Mouse (Mus musculus) erythroblast, embryonic 14.5 days (primary cell): Measurements from ENCODE around the gene Fnip1. TPM values are rescaled to one million over a fixed set of nuclear protein-coding genes. Genes with fewer than 3 reads are reported as not detected.

Experiments used
- H3K27me3 ChIP-seq: 2 replicates; pipeline ENCODE4 v1.6.1; 2012; ENCODE audit warnings: inconsistent platforms; ENCODE audit not compliant: control insufficient read depth
- H3K36me3 ChIP-seq: 2 replicates; pipeline ENCODE4 v1.6.1; 2012; ENCODE audit warnings: mild to moderate bottlenecking, inconsistent platforms; ENCODE audit not compliant: control insufficient read depth
- H3K4me1 ChIP-seq: 2 replicates; pipeline ENCODE4 v1.6.1; 2012; ENCODE audit warnings: inconsistent platforms; ENCODE audit not compliant: control insufficient read depth
- H3K4me3 ChIP-seq: replicated peaks from 2 replicates; pipeline ENCODE3; 2012; ENCODE audit warnings: moderate library complexity, mild to moderate bottlenecking, inconsistent platforms
- H3K9me3 ChIP-seq: 2 replicates; pipeline ENCODE4 v1.6.1; 2012; ENCODE audit warnings: low read length, inconsistent platforms, mixed read lengths; ENCODE audit not compliant: control insufficient read depth
- GATA1 ChIP-seq: IDR thresholded peaks from 2 replicates; pipeline ENCODE4 v1.6.1; 2012; ENCODE audit warnings: low read length, inconsistent platforms, mixed read lengths
- TAL1 ChIP-seq: IDR thresholded peaks from 3 replicates; pipeline ENCODE4 v1.6.1; 2012; ENCODE audit warnings: low read length, inconsistent platforms, mixed read lengths
- polyA plus RNA-seq: library from polyadenylated mRNA; stranded (reverse); fragments of >175 nt; gene quantifications from 2 replicates; pipeline ENCODE4 v1.2.3, GENCODE M21; 2012

Gene Fnip1
- polyA plus RNA-seq, 1 experiment, result 0.03 TPM

DNA sequence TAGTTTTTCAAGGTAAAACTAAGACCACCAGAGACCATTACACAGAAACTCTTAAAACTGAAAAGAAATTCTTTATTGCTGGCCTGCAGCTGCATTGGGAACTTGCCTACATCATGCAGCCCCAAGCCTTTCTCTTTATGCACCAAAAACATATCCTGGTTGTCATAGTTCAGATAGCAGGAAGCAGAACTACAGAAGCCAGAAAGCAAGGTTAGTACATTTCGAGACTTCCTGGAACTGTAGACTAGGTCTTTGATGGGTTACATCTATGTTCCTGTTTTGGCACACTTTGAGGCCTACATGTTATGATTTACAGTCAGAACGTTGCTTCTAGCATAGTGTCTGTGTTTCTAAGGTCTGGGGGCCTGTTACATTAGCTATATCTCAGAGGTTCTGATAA lies 95.8 kb downstream of the Fnip1 start:
- no peak for TF ChIP-seq TAL1
- TF ChIP-seq GATA1, result no peak
- H3K36me3 ChIP-seq, result peaks cover 24% of the 10 kb centered on the region
- no peaks in the 10 kb centered on the region for H3K27me3 ChIP-seq
- no peaks in the 10 kb centered on the region for H3K9me3 ChIP-seq
- H3K4me1 ChIP-seq, result peaks cover 44% of the 10 kb centered on the region
- H3K4me3 ChIP-seq, result no peak overlapping the region

- Histone ChIP-seq H3K4me3 (no peak overlapping the region), H3K36me3 (peaks cover 21% of the 10 kb centered on the region), H3K4me1 (peaks cover 48% of the 10 kb centered on the region), H3K27me3 (no peaks in the 10 kb centered on the region), H3K9me3 (no peaks in the 10 kb centered on the region)
- TF ChIP-seq GATA1 (no peak), TAL1 (no peak)
These were observed 96.9 kb downstream of the Fnip1 start for GRCm38 (mm10) chr11:54534871-54535270.

DNA sequence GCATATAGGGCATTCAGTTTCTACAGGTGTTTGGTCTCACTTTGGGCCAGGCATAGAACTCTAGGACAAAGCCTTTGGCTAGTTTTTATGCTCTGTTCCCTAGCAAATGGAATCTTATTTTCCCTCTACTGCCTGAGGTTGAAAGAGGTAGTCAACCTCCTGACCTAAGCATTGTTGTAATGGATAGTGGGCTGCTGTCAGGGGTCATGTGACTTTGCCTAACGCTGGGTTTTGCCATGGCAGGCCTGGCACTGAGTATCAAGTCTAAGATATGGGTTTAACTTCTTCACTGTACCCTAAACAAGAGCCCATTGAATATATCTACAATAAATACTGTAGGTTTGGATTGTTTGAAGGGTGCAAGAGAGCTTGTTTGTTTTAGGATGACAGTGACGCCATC lies 101.0 kb downstream of the Fnip1 start:
- Histone ChIP-seq H3K27me3 (no peaks in the 10 kb centered on the region), H3K36me3 (peaks cover 6% of the 10 kb centered on the region), H3K4me1 (peaks cover 66% of the 10 kb centered on the region), H3K4me3 (no peak overlapping the region), H3K9me3 (no peaks in the 10 kb centered on the region)
- TF ChIP-seq GATA1, result no peak
- no peak for TF ChIP-seq TAL1

- Histone ChIP-seq H3K36me3 (peaks cover 8% of the 10 kb centered on the region), H3K4me3 (no peak overlapping the region), H3K9me3 (no peaks in the 10 kb centered on the region), H3K4me1 (peaks cover 71% of the 10 kb centered on the region), H3K27me3 (no peaks in the 10 kb centered on the region)
- TF ChIP-seq TAL1 (no peak), GATA1 (no peak)
These were observed 101.5 kb downstream of the Fnip1 start for GRCm38 (mm10) chr11:54539486-54539885.

DNA sequence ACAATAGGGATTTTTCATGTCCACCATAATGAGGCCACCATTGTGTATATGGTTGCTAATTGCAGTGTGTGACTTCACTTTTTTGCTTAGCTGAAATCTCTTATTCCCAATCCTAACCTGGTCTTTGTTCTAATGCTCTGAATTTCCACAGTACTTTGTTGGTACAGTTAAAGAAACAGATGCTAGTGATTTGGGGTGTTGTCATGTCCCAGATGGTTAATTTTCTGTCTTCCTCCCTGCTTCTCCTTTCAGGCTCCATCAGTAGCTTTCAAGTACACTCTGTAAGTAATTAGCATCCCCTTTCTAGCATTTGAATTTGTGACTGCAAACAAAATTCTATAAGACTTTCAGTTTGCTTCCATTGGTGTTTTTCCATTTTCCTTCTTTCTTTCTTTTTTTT lies 102.3 kb downstream of the Fnip1 start:
- peaks cover 68% of the 10 kb centered on the region for H3K4me1 ChIP-seq
- no peaks in the 10 kb centered on the region for H3K27me3 ChIP-seq

DNA sequence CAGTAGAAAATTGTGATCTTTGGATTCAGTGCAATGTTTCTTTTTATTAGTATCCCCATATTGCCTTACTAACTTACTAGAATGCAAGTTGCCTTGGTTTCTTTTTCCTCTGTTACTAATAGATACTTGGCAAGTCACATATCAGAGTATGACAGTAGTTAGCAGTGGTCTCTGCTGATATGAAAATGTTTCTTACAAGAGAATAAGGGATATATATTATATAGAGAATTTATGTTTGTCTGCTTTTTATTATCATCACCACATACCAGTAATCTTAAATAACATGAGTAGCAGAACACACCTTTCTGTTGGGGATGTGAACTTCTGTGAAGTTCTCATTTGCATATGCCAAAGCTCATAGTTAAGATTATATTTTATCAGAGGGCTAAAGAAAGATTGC lies 104.4 kb downstream of the Fnip1 start:
- Histone ChIP-seq H3K9me3 (no peaks in the 10 kb centered on the region), H3K36me3 (peaks cover 18% of the 10 kb centered on the region), H3K27me3 (no peaks in the 10 kb centered on the region), H3K4me3 (no peak overlapping the region), H3K4me1 (peaks cover 57% of the 10 kb centered on the region)
- TF ChIP-seq TAL1 (no peak), GATA1 (no peak)

More for the DNA sequence above, 102.3 kb downstream of the Fnip1 start:
- H3K36me3 ChIP-seq, result peaks cover 10% of the 10 kb centered on the region
- TF ChIP-seq GATA1 (no peak), TAL1 (no peak)
- H3K9me3 ChIP-seq, result no peaks in the 10 kb centered on the region
- no peak overlapping the region for H3K4me3 ChIP-seq

DNA sequence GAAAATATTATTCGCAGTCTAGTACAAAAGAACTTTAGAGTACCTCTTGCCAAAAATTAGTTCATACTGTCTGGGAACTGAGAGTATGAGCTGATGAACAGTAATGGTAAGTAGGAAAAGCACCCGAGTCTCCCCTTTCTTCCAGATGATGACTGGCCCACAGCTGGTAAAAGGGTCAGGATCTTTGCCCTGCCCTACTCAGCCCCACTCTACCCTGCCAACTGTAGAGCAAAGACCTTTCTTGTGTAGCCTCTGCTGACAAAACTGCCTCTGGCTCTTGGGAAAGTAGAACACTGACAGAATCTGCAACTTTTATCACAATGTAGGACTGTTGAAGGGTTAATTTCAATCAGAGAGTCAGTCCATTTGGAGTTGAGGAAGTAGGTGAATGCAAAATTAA lies 117.0 kb downstream of the Fnip1 start:
- no peak for TF ChIP-seq TAL1
- no peak for TF ChIP-seq GATA1
- Histone ChIP-seq H3K27me3 (no peaks in the 10 kb centered on the region), H3K9me3 (no peaks in the 10 kb centered on the region), H3K4me1 (no peaks in the 10 kb centered on the region), H3K4me3 (no peak overlapping the region), H3K36me3 (peaks cover 18% of the 10 kb centered on the region)

DNA sequence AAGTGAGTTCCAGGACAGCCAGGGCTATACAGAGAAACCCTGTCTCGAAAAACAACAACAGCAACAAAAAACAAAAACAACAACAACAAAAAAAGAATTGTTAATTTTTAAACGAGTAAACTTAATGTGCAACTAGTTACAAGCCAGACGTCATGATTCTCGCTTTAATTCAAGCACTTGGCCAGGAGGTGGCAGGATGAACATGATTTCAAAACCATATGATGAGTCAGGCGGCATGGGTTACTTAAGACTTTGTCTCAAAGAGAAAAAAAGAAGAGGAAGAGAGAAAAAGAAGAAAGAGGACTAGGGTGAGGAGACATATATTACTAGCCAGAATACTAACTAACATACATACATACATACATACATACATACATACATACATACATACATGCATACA lies 124.8 kb downstream of the Fnip1 start:
- Histone ChIP-seq H3K9me3 (no peaks in the 10 kb centered on the region), H3K4me1 (no peaks in the 10 kb centered on the region), H3K27me3 (no peaks in the 10 kb centered on the region), H3K36me3 (peaks cover 9% of the 10 kb centered on the region), H3K4me3 (no peak overlapping the region)
- TF ChIP-seq GATA1, result no peak
- no peak for TF ChIP-seq TAL1

Other genes starting within 250 kb of the Fnip1 start
- gene Csf2, start 188.5 kb upstream of the Fnip1 start, polyA plus RNA-seq, result not detected in 2 replicates
- not detected in 2 replicates for gene Il3, start 170.9 kb upstream of the Fnip1 start, polyA plus RNA-seq
- 0.01 TPM in 2 replicates for gene Acsl6, start 134.4 kb upstream of the Fnip1 start, polyA plus RNA-seq
- not detected in 2 replicates for gene Meikin, start 67.5 kb upstream of the Fnip1 start, polyA plus RNA-seq
- 0.13 and 0.55 TPM in 2 replicates for gene Rapgef6, start 84.6 kb downstream of the Fnip1 start, polyA plus RNA-seq